Mouse (Mus musculus) liver, embryonic 18 days (tissue): ENCODE data around the gene Selenom. TPM values are rescaled to one million over a fixed set of nuclear protein-coding genes. Genes with fewer than 3 reads are reported as not detected.

Experiments used
- polyA plus RNA-seq: library from polyadenylated mRNA; depleted of rRNA; stranded (reverse); fragments of >200 nt; gene quantifications from 2 replicates; pipeline ENCODE4 v1.2.3, GENCODE M21; 2012; rRNA removed

Selenom gene
- polyA plus RNA-seq, result 11.6 and 13.5 TPM in 2 replicates

DNA sequence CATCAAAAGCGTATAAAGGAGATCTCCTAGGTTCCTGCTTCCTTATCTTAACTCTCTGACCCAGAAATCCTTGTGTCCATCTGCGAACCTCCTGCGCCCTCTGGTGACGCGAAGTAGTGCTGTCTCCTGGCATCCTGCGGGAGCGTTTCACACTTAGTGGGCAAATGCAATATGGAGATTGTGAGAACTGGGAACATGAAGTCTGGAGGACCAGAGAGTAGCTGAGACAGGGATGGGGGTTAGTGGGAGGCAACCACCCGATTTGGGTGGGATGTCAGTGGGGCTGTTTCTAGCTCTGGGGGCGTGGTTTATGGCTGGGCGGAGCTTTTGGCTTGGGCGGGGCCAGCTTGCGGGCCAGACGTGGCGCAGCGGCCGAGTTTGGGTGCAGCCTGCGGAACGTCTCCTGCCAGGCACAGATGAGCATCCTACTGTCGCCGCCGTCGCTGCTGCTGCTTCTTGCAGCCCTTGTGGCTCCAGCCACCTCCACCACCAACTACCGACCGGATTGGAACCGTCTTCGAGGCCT, at the start of gene Selenom:
TSS of gene Selenom (plus strand) at position 156 of the 526 bp plus-strand sequence.

DNA sequence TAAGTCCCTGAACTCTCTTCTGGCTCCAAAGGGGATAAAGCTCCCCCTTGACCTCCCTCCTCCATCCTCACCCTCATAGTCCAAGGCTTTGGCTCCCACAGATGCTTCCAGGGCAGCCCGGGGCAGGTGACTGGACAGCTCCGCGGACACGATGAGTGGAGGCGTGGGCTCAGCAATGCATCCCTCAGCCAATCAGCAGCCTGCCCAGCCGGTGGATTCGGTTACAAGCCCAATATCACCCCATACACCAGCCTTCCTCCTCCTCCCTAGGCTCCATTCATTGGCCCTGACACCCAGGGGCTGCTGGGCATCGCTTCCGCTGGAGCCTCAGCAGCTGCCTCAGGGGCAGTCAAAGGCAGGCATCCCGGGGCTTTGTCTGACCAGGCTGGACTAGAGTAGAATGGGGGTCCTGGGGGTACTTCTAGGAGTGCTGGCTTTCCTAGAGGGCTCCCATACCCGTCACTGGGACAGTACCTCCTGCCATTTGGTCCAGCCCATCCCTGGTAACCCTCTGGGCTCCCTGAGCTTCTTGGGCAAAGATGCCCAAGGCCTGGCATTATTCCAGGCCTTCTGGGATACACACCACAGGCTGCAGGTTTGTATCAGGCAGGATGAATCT, 26.4 kb upstream of the Selenom start, which contains the start of gene Pla2g3:
TSS of gene Pla2g3 (plus strand) at position 333 of the 619 bp plus-strand sequence.

DNA sequence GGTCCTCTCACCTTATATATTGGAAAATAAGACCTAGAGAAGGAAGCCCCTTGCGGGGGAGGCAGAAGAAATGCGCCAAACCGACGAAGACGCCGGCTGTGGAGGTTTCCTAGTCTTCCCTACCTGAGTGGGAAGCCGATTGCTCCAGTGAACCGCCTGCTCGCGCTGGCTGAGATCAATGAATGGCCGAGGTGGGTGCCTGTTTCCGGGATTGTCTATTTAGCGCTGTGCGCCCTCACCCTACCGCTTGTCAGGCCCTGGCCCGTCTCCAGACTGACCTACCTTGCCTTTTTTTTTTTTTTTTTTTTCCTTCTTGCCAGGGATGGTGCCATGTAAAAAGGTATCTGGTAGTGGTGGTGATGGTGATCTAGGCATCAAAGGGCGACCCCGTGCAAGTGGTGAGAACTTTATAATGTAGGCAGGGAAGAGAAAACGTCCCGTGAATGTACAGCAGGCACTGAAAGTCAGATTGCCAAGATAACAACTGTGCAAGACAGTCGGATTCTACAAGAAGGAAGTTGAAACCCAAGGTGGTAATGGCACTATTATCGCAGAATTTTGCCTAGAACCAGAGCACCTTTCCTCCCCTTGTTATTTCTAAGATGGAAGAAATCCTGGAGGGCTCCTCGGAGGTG, 26.1 kb downstream of the Selenom start, which contains the start of gene Smtn:
TSS of gene Smtn (minus strand) at position 162 of the 635 bp plus-strand sequence.

Other genes with a start within 250 kb of the Selenom start
- gene Drg1, start 248.3 kb upstream of the Selenom start, polyA plus RNA-seq, result 31.8 and 32.1 TPM in 2 replicates
- 10.9 and 12.1 TPM in 2 replicates for gene Patz1, start 225.8 kb upstream of the Selenom start, polyA plus RNA-seq
- 1.7 and 1.8 TPM in 2 replicates for gene Pik3ip1, start 184.3 kb upstream of the Selenom start, polyA plus RNA-seq
- gene Limk2, start 105.5 kb upstream of the Selenom start, polyA plus RNA-seq, result 7.5 and 8.3 TPM in 2 replicates
- gene Rnf185, start 62.3 kb upstream of the Selenom start, polyA plus RNA-seq, result 10.4 and 11.3 TPM in 2 replicates
- 0.07 TPM in 2 replicates for gene Pla2g3, start 26.4 kb upstream of the Selenom start, polyA plus RNA-seq
- 0.81 and 1.1 TPM in 2 replicates for gene Inpp5j, start 9.9 kb upstream of the Selenom start, polyA plus RNA-seq
- gene Smtn, start 25.9 kb downstream of the Selenom start, polyA plus RNA-seq, result 3.0 and 3.1 TPM in 2 replicates
- 5.4 and 6.4 TPM in 2 replicates for gene Morc2a, start 134.5 kb downstream of the Selenom start, polyA plus RNA-seq